Mouse (Mus musculus) lung, embryonic 15.5 days (tissue): ENCODE measurements around the gene B9d1. TPM values are rescaled to one million over a fixed set of nuclear protein-coding genes. Genes with fewer than 3 reads are reported as not detected.

ENCODE experiments used
- ATAC-seq: fragments of 200-750 bp; cut with Nextera tagmentation; 2 replicates; pipeline ENCODE4 v1.8.0; 2017; ENCODE audit warnings: moderate number of reproducible peaks, borderline replicate concordance; ENCODE audit not compliant: low FRiP score, low TSS enrichment; ENCODE audit errors: extremely low read depth
- H3K27ac ChIP-seq: fragments of 300-500 bp; sonication (generic); 2 replicates; pipeline ENCODE4 v1.5.1; 2015; ENCODE audit warnings: moderate library complexity, mild to moderate bottlenecking, inconsistent platforms
- H3K27me3 ChIP-seq: fragments of 300-500 bp; sonication (generic); 2 replicates; pipeline ENCODE4 v1.6.1; 2015; ENCODE audit warnings: inconsistent platforms
- H3K36me3 ChIP-seq: fragments of 300-500 bp; sonication (generic); 2 replicates; pipeline ENCODE4 v1.6.1; 2015; ENCODE audit warnings: inconsistent platforms
- H3K4me1 ChIP-seq: fragments of 300-500 bp; sonication (generic); 2 replicates; pipeline ENCODE4 v1.6.1; 2015; ENCODE audit warnings: inconsistent platforms
- H3K4me2 ChIP-seq: fragments of 300-500 bp; sonication (generic); 2 replicates; pipeline ENCODE4 v1.6.1; 2015; ENCODE audit warnings: inconsistent platforms, mild to moderate bottlenecking, moderate library complexity
- H3K4me3 ChIP-seq: fragments of 300-500 bp; sonication (generic); 2 replicates; pipeline ENCODE4 v1.5.1; 2015; ENCODE audit warnings: mild to moderate bottlenecking, inconsistent platforms
- H3K9ac ChIP-seq: fragments of 300-500 bp; sonication (generic); 2 replicates; pipeline ENCODE4 v1.6.1; 2015; ENCODE audit warnings: inconsistent platforms
- H3K9me3 ChIP-seq: fragments of 300-500 bp; sonication (generic); 2 replicates; pipeline ENCODE4 v1.6.1; 2016; ENCODE audit warnings: inconsistent platforms
- WGBS: fragments of 180-500 bp; shearing (Covaris S2); methylation state at CpG from one replicate; pipeline ENCODE4 v1.1.7; 2015; 5-methylcytosine and 5-hydroxymethylcytosine counted together
- polyA plus RNA-seq: library from polyadenylated mRNA; unstranded; fragments of >200 nt; fragmentation: Nextera tagmentation; extraction: Ambion mirVana; gene quantifications from 2 replicates; pipeline ENCODE4 v1.2.1, GENCODE M21; 2015

Gene B9d1
- polyA plus RNA-seq, 1 experiment from 2014 or later: 46.5 TPM

GRCm38 (mm10) chr11:61492749-61493401 lies 12.1 kb upstream of the B9d1 start:
- Histone ChIP-seq H3K27me3 (no peaks in the 10 kb centered on the region), H3K4me3 (peak overlapping the region; percentile 92), H3K36me3 (peaks cover 48% of the 10 kb centered on the region), H3K27ac (no peak overlapping the region), H3K9me3 (no peaks in the 10 kb centered on the region), H3K4me1 (peaks cover 42% of the 10 kb centered on the region), H3K4me2 (peak overlapping the region; percentile 76), H3K9ac (peak overlapping the region; percentile 85)
- whole genome bisulfite sequencing: 63% methylated on average over 12 of the region's 12 CpGs
- no peak for ATAC-seq

DNA sequence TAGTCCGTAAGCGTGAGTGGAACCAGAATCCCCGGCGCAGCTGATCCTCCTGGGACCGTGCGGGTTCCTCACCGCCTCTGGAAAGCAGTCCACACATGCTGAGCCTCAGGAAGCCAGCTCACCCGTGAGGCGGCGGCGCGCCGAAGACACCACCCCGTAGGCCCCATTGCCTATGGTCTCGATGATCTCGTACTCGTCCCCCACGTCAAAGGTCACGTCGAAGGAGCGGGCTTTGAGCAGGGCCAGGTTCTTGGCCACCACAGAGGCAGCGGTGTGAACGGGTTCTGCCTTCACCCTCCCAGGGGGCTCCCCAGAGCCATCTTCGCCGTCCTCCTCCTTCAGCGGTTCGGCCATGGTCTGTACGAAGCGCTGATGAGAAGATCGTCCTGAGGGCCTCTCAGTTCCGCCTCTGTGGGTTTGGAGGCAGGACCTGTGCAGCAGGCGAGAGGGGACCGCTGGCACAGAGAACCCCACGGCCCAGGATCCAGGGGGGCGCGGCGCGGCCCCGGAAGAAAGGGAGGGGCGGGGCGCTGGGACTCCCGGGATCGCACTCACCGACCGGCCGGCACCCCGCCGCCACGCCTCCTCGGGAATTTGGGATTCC lies 11.3 kb upstream of the B9d1 start:
- under 1% methylated on average over 50 of the region's 50 CpGs for WGBS
- Histone ChIP-seq H3K4me3 (peak overlapping the region; percentile 92), H3K4me1 (peaks cover 38% of the 10 kb centered on the region), H3K27ac (peak overlapping the region; percentile 84), H3K27me3 (no peaks in the 10 kb centered on the region), H3K36me3 (peaks cover 40% of the 10 kb centered on the region), H3K9me3 (no peaks in the 10 kb centered on the region), H3K9ac (peak overlapping the region; percentile 85), H3K4me2 (peak overlapping the region; percentile 76)
- ATAC-seq: peak; percentile 62

DNA sequence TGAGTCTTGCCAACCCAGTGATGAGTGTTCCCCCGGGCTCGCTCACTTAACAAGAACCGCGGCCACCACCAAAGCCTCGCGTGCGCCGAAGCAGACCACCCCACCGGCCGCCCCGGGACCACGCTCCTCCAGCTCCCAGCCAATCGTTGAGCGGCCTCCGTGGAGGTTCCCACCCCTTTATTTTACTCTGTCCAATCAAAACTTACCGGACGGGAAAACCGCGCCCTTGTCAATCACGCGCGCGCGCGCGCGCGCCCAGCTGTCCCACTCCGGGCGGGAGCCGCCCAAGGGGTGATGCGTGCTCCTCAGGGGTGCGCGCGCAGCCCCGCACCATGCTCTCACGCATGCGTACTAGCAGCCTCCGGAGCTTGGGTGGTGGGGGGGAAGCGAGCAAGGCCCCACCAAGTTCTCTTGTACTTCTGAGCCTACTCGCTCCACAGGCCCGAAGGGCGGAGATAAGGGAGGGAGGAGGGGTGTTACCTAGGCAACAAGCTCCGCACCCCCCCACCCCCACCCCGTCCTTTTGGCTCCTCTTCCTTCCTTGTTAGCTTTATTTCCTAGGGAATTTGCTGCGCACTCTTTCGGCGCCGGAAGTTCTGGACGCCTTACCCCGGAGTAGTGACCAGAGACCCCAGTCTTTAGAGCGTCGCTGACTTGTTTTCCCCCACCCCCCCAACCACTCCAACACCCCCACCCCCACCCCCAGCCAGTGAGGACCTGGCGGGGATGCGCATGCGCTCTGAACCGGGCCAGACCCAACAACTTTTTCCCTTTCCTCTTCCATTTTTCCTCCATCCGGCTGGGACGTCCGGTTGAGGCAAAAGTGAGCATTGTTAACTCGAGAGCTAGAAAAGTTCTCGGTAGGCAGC lies 10.6 kb upstream of the B9d1 start, which contains the start of gene Mapk7:
Mapk7 (minus strand) TSS at position 278 of the 869 bp plus-strand sequence.
- peak; percentile 93 for ATAC-seq
- Histone ChIP-seq H3K36me3 (peaks cover 33% of the 10 kb centered on the region), H3K27ac (peak within 1 kb of the TSS; percentile 84), H3K9me3 (no peaks in the 10 kb centered on the region), H3K4me3 (peak within 1 kb of the TSS; percentile 92), H3K4me1 (peaks cover 37% of the 10 kb centered on the region), H3K4me2 (peak within 1 kb of the TSS; percentile 76), H3K9ac (peak within 1 kb of the TSS; percentile 85), H3K27me3 (no peaks in the 10 kb centered on the region)
- under 1% methylated on average over 61 of the region's 62 CpGs for WGBS

GRCm38 (mm10) chr11:61495528-61495927 lies 9.4 kb upstream of the B9d1 start:
- Histone ChIP-seq H3K27ac (peak overlapping the region; percentile 84; the same call in 1 of the 2 replicates), H3K9ac (no peak overlapping the region), H3K9me3 (no peaks in the 10 kb centered on the region), H3K36me3 (peaks cover 21% of the 10 kb centered on the region), H3K4me2 (peak overlapping the region; percentile 76; the same call in 1 of the 2 replicates), H3K4me1 (peaks cover 26% of the 10 kb centered on the region), H3K4me3 (no peak overlapping the region), H3K27me3 (no peaks in the 10 kb centered on the region)
- no peak for ATAC-seq
- WGBS: 71% methylated on average over 2 of the region's 2 CpGs

GRCm38 (mm10) chr11:61497490-61497889 lies 7.5 kb upstream of the B9d1 start:
- Histone ChIP-seq H3K27me3 (no peaks in the 10 kb centered on the region), H3K4me3 (no peak overlapping the region), H3K9ac (no peak overlapping the region), H3K27ac (no peak overlapping the region), H3K9me3 (no peaks in the 10 kb centered on the region), H3K4me1 (peaks cover 23% of the 10 kb centered on the region), H3K36me3 (0 out of 2 replicates have a peak, but pooled peaks cover 4% of the 10 kb centered on the region), H3K4me2 (no peak overlapping the region)
- ATAC-seq: no peak
- 57% methylated on average over 1 of the region's 1 CpGs for WGBS

DNA sequence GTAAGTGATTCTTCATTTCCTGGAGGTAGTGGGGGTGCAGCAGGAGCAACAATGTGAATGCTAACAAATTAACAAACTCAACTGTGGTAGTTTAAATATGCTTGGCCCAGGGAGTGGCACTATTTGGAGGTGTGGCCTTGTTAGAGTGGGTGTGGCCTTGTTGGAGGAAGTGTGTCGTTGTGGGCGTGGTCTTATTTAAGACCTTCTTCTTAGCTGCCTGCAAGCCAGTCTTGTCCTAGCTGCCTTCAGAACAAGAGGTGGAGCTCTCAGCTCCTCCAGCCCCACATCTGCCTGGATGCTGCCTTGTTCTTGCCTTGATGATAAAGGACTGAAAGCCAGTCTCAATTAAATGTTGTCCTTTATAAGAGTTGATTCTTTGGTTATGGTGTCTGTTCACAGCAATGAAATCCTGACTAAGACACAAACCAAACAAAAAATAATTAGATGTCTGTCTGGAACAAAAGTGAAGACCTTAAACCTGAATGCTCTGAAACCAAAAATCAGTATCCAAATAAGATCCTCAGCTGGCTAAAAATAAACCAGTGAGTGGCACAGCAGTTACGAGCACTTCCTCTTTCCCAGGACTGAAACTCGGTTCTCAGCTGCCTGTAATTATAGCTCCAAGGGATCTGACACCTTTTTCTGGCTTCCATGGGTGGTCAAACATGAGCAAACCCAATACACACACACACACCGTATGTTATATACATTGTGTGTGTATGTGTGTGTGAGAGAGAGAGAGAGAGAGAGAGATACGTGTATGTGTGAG lies 6.0 kb upstream of the B9d1 start:
- Histone ChIP-seq H3K9me3 (no peaks in the 10 kb centered on the region), H3K4me1 (peaks cover 15% of the 10 kb centered on the region), H3K4me2 (no peak overlapping the region), H3K27me3 (no peaks in the 10 kb centered on the region), H3K36me3 (no peaks in the 10 kb centered on the region), H3K27ac (0 out of 2 replicates have a peak overlapping the region, but pooled peaks have one; percentile 24), H3K4me3 (no peak overlapping the region), H3K9ac (no peak overlapping the region)
- WGBS: 48% methylated on average over 6 of the region's 6 CpGs
- no peak for ATAC-seq

DNA sequence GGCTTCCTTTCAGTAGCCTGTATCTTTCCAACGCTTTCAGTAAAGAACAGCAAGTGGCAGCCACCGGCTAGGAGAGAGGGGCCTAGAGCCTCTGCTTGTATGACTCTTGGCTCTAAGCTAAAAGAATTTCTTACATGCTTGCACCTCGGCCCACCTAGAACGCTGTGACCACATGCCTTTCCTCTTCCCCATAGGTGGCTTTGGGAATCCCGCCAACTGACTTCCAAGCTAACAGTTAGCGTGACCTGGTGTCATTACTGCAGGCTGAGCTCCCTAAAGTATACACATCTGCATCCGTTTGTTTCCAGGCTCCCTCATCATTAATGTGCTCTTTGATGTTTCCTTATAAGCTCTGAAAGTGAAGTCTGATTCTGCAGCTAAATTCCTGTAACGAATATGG lies 1.0 kb upstream of the B9d1 start:
- peaks cover 16% of the 10 kb centered on the region for H3K4me1 ChIP-seq
- no peaks in the 10 kb centered on the region for H3K27me3 ChIP-seq
- H3K27ac ChIP-seq: no peak overlapping the region
- H3K36me3 ChIP-seq: no peaks in the 10 kb centered on the region
- no peaks in the 10 kb centered on the region for H3K9me3 ChIP-seq
- WGBS: 58% methylated on average over 8 of the region's 8 CpGs
- no peak overlapping the region for H3K4me3 ChIP-seq
- no peak overlapping the region for H3K4me2 ChIP-seq
- H3K9ac ChIP-seq: no peak overlapping the region
- no peak for ATAC-seq

DNA sequence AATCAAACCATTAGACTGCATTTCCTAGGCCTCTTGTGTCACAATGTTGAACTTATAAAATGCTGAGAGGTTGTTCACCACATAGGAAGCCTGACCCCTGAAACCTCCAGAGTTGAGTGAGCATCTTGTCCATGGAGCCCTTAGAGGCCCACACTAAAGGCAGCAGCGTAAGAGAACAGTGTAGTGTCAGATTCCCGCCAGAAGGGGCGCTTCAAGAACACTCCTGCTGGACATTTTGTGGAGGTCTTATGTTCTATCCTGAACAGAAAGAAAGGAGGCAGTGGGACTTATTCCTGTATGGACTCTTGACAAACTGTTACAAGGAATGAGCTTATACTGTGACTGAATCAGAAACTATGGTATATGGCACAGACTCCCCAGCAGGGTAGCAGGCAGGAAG lies 10.0 kb downstream of the B9d1 start:
- no peak overlapping the region for H3K9ac ChIP-seq
- H3K9me3 ChIP-seq: no peaks in the 10 kb centered on the region
- no peak overlapping the region for H3K27ac ChIP-seq
- WGBS: 44% methylated on average over 3 of the region's 3 CpGs
- ATAC-seq: no peak
- H3K27me3 ChIP-seq: no peaks in the 10 kb centered on the region
- H3K4me1 ChIP-seq: no peaks in the 10 kb centered on the region
- no peak overlapping the region for H3K4me3 ChIP-seq
- peaks cover 31% of the 10 kb centered on the region for H3K36me3 ChIP-seq
- H3K4me2 ChIP-seq: no peak overlapping the region

GRCm38 (mm10) chr11:61517971-61518370 lies 13.0 kb downstream of the B9d1 start:
- Histone ChIP-seq H3K4me1 (no peaks in the 10 kb centered on the region), H3K9me3 (no peaks in the 10 kb centered on the region), H3K27ac (no peak overlapping the region), H3K4me2 (no peak overlapping the region), H3K4me3 (no peak overlapping the region), H3K9ac (no peak overlapping the region), H3K36me3 (peaks cover 52% of the 10 kb centered on the region), H3K27me3 (no peaks in the 10 kb centered on the region)
- ATAC-seq: no peak
- 94% methylated on average over 1 of the region's 1 CpGs for WGBS

DNA sequence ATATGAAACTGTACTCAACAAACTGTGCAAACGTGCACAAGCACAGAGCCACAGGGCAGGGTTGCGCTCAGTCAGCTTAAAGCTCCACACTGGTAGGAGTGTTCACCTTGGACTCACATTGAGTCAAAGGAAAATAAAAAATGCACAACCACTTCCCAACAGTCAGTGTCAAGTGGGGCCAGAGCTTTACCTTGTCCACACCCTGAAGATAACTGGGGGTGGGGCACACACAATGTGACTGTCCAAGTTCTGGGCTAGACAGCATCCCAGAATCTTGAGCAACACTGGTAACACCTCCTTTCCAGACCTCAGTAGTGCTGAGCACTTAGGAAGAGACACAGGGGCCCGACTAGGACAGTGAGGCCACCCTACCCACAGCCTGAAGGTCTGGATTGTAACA lies 13.9 kb downstream of the B9d1 start:
- WGBS: 83% methylated on average over 3 of the region's 3 CpGs
- Histone ChIP-seq H3K4me2 (no peak overlapping the region), H3K9ac (no peak overlapping the region), H3K4me3 (no peak overlapping the region), H3K9me3 (no peaks in the 10 kb centered on the region), H3K36me3 (peaks cover 53% of the 10 kb centered on the region), H3K27me3 (no peaks in the 10 kb centered on the region), H3K27ac (no peak overlapping the region), H3K4me1 (no peaks in the 10 kb centered on the region)
- ATAC-seq: no peak

GRCm38 (mm10) chr11:61519484-61520107 lies 14.7 kb downstream of the B9d1 start:
- Histone ChIP-seq H3K9ac (no peak overlapping the region), H3K4me2 (no peak overlapping the region), H3K36me3 (peaks cover 53% of the 10 kb centered on the region), H3K4me1 (no peaks in the 10 kb centered on the region), H3K27ac (no peak overlapping the region), H3K27me3 (no peaks in the 10 kb centered on the region), H3K9me3 (no peaks in the 10 kb centered on the region), H3K4me3 (no peak overlapping the region)
- 92% methylated on average over 3 of the region's 3 CpGs for WGBS
- ATAC-seq: no peak
